Mouse (Mus musculus): ENCODE data around the gene Ppp3ca.

Gene Ppp3ca

DNA sequence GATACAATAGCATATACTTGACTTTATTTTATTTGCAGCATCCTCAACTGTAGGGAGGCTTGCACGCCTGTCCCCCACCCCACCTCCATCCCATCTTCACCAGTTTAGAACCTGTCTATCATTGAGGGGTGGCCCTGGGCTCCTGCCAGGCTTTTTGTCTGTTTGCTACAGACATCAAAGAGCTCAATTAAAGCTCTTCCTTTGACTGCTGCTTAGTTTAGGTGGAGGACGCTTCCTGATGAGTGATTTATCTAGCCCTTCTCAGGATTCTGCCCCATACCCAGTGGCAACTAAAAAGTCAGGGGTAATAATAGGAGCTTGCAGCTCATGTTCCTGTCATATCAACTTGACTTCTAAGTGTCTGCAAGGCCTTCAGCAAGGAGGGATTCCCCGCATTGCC is 239.6 kb downstream of the Ppp3ca start:
- DNase-seq (ENCODE audit: low spot score in 2 of 2): no peak

DNA sequence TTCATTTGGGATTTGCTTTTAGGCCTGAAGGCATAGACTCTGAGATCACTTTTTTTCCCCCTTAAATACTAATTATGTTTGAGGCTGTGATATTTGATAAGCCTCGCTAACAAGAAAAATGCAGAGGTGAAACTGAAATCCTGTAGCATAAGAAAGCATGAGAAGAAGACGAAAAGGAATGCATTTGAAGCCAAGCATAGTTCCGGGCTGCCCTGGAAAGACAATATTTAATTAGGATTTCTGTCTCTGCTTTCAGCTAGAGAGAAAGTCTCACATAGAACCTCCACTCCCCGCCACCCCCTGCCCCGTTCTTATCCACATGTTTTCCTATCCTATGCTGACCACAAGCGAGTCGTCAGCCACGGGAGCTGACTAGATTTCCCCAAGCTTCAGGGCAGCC is 241.4 kb downstream of the Ppp3ca start:
- DNase-seq (ENCODE audit: low spot score in 2 of 2): no peak

DNA sequence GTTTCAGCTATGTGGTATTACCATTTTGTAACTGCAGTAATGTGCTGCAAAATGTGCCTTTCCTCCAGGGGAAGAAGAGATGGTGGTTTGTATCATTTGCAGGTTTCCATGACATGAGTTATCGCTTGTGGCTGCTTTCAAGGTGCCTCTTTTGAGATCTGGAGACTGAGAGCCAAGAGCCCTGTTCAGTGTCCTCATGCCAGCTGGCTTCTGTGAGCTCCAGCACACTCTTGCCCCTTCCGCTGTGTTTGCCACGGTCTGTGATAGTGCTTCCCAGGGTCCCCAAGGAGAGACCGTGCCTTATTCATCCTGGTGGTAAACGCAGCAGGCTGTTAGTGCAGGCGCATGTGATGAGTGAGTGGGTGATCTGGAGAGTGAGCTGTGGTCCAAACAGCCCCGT is 247.2 kb downstream of the Ppp3ca start:
- no peak for DNase-seq (ENCODE audit: low spot score in 2 of 2)

GRCm38 (mm10) chr3:136933071-136933470 is 263.1 kb downstream of the Ppp3ca start:
- DNase-seq (ENCODE audit: low spot score in 2 of 2): no peak

- peak in 1 of 2 experiments; percentile 33 for DNase-seq (ENCODE audit: low spot score in 2 of 2)
These were observed 271.0 kb downstream of the Ppp3ca start for GRCm38 (mm10) chr3:136940733-136941601.

- DNase-seq (ENCODE audit: low spot score in 2 of 2): no peak
These were observed 271.6 kb downstream of the Ppp3ca start for GRCm38 (mm10) chr3:136941602-136941926.

GRCm38 (mm10) chr3:136945550-136945949 is 275.6 kb downstream of the Ppp3ca start:
- DNase-seq (ENCODE audit: low spot score in 2 of 2): no peak

- no peak for DNase-seq (ENCODE audit: low spot score in 2 of 2)
These were observed 276.7 kb downstream of the Ppp3ca start for GRCm38 (mm10) chr3:136946662-136947061.

DNA sequence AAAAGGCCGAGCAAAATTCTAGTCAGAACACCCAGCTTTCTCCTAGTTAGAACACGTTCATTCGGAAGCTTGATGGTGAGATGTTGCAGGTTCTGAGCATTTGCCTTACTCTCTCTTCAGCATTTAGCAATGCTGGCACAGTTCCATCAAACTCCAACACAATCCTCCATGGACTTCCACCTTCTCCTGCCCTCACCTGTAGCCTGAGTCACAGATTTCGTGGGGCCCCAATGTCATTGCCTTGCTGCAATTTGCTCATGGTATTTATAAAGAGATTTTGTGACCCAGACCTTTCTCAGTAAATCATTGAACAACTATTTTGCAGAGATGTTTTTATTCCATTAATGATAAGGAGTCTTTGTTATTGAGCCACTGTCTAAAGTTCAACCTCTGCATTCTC is 278.2 kb downstream of the Ppp3ca start:
- no peak for DNase-seq (ENCODE audit: low spot score in 2 of 2)

DNA sequence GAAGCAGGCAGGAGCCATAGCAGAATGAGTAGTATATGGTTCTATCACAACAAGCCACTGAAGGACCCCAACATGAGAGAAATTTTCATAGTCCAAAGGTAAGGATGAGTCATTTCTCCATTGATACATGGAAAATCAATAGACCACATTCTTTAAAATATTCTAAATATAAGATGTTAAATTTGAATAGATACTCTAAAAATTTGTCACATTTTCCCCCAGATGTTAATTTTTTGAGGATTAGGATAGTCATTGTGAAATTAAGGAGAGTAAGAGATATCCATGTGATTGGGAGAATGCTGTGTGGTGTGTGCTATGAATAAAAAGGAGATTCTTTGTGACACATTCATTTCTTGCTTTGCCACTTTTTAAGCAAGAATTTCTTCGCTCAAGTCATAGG is 281.9 kb downstream of the Ppp3ca start:
- DNase-seq (ENCODE audit: low spot score in 2 of 2): no peak

DNA sequence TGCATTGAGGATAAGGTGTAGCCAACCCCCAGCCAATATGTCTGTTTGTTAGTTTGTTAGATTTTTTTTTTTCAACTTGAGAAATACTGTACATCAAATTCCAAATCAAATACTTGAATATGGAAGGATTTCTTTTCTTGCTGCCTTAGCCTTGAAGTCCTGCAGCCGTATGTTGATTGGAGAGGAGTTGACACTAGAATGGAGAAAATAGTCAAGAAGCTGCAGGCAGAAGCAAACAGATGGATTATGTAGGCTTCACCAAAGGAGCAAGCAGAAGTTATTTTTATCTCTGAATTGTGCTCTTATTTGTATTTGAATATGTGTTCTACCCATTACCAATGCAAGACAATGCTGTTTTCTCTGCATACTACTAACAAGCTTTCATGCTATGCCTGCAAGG is 282.9 kb downstream of the Ppp3ca start:
- DNase-seq (ENCODE audit: low spot score in 2 of 2): no peak

GRCm38 (mm10) chr3:136955043-136955442 is 285.1 kb downstream of the Ppp3ca start:
- no peak for DNase-seq (ENCODE audit: low spot score in 2 of 2)

GRCm38 (mm10) chr3:136960314-136960713 is 290.4 kb downstream of the Ppp3ca start:
- no peak for DNase-seq (ENCODE audit: low spot score in 2 of 2)

GRCm38 (mm10) chr3:136966786-136967185 is 296.9 kb downstream of the Ppp3ca start:
- DNase-seq (ENCODE audit: low spot score in 2 of 2): no peak

DNA sequence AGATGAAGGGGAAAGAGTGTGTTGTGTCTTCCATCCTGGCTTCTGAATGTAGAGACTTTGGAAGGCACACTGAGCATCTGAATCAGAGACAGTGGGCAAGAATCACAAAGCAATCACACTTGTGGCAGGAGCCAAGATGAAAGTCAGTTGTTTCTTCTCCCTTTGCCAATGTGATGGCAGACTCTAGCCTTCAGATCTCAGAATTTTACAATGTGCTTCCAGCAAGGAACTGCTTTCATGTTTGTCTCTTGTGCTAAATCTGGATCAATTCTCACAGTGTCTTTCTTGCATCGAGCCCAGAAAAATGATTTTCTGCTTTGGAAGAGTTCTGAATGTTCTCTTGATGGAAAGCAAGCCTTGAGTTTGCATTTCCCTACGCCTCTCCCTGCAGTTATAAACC is 297.6 kb downstream of the Ppp3ca start:
- DNase-seq (ENCODE audit: low spot score in 2 of 2): no peak

DNA sequence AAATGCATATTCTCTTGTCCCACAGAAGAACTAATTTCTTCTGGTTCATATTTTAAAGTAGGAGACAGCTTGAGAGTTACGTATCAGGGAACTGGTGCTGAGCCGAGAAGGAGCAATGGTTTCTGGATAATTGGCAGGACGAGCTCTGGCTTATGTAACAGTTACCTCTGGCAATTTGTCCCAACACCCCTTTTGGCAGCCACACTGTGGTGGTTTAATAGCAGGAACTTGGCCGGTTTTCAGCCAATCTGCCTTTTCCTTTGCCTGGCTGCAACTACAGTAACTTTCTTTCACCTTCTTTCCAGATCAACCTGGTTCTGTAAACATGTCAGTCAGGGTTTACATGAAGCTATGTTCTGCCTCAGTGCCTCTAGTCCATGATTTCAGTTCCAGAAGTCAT is 299.9 kb downstream of the Ppp3ca start:
- no peak for DNase-seq (ENCODE audit: low spot score in 2 of 2)

- no peak for DNase-seq (ENCODE audit: low spot score in 2 of 2)
These were observed 307.9 kb downstream of the Ppp3ca start for GRCm38 (mm10) chr3:136977859-136978258.

GRCm38 (mm10) chr3:136980915-136981588 is 311.1 kb downstream of the Ppp3ca start:
- peak in 1 of 2 experiments; percentile 21 for DNase-seq (ENCODE audit: low spot score in 2 of 2)

DNA sequence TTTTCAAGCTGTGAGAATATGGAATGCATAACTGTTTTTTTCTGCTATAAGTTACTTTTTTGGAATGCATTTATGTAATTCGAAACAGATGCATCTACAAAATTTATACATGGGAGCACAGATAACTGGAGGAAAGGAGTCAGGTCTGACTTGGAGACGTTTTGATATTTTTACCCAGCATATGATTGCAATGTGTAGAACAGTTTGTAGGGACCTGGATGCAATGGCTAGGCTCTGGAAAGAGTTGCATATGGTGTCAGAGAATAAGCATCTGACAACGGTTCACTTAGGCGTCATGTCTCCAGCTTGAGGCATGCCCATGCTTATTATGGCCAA is 311.6 kb downstream of the Ppp3ca start:
- DNase-seq (ENCODE audit: low spot score in 2 of 2): no peak

DNA sequence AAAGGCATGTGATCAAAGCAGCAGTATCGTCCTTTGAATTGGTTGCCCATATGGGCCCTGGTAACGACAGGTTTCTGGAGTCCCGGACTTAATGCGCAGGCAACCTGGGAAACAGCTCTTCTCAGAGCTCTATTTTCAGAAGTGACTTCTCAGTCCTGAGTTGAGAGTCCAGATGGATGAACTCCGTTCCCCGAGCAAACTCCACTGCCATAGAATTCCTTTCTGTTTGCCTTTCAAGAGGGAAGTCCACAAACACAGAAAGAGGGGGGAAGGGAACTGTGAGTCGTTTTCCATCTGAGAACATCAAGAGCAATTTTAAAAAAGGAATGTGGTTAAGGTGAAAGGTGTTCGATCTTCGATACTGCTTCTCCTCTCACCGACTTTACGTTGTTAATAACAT is 312.1 kb downstream of the Ppp3ca start:
- no peak for DNase-seq (ENCODE audit: low spot score in 2 of 2)

GRCm38 (mm10) chr3:136986096-136986881 is 316.4 kb downstream of the Ppp3ca start:
- no peak for DNase-seq (ENCODE audit: low spot score in 2 of 2)

Data from right cerebral cortex, adult 2 months (tissue).